Mouse (Mus musculus) right cerebral cortex, postnatal 4 days (tissue): ENCODE data around the gene Tas1r2.

Experiments
- DNase-seq: peaks from one replicate; pipeline ENCODE4 v3.0.0-alpha.2; 2022

Gene Tas1r2

DNA sequence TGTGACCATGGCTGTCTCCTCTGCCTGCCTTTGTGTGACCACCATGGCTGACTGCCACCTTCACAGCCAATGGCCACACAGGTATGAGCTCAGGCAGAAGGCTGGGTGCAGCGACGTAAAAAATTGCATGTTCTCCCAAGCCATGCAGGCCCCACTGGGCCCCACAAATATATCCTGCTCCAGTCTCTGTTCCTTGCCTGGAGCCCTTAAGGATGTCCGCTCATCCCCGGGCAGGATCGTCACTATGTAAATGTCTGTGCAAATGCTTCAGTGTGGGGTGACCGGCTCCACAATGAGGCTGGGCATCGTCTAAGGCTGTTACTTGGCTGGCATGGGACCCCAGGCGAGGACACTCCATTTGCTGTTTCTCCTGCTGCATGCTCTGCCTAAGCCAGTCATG is at the start of gene Tas1r2:
Gene Tas1r2 (plus strand): TSS at position 301 of the 400 bp plus-strand sequence.
- no peak for DNase-seq

DNA sequence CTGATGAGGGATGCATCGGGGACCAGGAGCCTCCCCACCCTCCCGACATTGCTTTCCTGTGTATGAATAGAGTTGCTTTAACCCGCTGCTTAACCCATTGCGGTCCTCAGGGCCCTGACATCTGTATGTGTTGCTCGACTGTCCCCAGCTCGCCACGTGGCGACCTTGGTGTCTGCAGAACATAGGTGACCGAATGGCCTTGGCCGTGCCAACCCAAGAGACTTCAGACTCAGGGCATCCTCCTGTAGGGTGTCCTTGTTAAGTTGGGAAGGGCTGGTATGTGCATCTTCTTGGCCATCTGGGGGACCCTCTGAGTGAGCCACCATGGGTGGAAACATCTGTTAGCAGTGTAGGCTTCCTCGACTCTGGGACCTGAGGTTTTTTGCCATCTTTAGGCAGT is 48.1 kb upstream of the Tas1r2 start:
- DNase-seq, result no peak

DNA sequence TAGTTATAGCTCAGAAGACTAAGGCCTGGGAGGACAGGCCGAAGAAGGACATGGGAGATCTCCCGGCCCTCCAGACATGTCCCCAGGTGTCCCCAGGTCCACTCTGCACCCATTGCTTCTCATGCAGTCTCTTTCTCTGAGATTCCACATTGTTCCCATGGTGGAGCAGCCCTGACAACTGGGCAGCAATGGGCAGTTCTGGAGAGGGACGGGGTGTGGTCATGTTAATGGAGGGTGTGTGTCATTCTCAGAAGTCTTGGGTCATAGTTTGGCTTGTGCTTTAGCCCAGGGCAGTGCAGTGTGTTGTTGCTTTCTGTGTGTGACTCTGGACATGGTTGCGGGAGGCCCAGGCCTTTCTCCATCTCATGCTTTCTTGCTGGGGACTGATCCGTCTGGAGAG is 46.6 kb upstream of the Tas1r2 start:
- DNase-seq, result no peak

DNA sequence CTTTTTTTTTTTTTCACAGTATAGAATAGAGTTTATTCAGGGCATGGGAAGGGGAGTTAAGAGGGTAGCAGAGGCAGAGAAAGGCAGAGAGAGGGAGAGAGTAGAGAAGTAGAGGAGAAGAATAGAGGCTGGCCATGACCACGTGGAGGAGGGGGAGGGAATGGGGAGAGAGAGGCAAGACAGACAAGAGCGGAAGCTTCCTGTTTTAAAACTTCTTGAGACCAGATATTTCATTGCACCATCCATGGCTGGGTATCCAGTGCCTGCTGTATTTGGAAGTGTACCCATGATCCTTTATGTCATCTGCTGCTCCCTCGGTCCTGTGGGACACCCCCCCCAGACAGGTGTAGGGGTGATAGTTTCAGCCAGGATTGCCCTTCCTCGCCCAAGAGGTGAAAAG is 44.4 kb upstream of the Tas1r2 start:
- no peak for DNase-seq

DNA sequence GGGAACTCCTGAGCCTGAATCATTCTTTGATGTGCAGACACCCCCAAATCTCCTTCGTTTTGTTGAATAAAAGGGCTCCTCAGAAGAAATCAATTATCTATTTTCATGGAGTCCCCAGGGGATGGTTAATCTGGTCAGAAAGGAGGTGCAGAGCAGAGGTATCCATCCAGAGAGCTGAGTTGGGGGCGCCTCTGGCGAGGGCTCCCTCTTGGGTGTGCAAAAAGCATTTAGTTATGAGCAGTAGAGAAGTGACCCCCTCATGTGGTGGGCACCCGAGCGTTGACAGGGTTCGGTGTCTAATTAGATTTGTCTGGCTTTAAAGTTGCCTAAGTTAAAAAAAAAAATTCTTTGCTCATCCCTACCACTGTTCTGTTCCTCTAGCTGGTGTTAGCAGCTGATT is 42.4 kb upstream of the Tas1r2 start:
- no peak for DNase-seq

DNA sequence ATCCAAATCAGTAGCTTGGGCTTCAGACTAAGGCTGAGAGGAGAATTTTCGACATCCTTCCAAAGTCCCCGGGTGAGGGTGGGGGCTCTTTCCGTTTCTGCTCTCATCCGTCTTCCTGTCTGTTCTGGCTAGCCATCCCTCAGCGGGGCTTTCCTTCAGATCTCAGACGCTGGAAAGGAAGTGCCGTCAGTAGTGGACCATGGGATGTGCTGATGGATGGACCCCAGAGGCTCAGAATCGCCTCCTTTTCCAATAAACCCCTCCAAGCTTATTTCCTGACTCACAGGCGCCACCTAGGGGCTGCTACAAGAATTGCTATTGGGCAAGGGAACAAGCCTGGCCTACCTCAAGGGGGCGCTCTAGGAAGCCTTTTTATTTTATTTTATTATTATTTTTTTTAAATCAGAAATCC is 41.8 kb upstream of the Tas1r2 start:
- DNase-seq, result peak; percentile 91

DNA sequence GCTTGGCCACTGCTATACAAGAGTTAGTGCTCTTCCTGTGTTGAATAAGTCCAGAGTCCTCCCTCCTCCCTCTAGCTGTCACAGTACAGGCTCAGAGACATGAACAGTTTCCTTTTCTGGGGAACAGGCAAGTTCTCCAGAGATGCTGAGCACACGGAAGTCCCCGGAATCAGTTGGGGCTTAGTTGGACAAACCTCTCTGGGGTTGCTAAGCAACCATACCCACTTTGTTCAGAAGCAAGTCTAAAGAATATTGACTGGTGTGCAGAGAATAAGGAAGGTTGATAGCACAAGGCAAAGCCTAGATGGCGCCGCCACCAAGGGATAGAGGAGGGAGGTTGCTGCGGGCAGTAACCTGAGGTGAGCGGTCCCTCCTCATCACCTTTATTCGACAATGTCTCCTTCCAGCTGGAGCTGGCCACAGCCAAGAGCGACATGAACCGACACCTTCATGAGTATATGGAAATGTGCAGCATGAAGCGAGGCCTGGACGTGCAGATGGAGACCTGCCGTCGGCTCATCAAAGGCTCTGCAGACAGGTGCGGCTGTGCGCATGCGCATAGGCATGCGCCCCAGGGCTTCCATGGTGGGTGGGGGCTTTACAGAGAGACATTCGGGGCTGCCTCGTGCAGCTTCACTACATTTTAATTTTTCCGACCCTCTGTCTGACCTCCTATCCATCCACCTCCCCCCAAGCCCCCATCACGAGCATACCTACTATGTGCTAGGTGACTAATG is 38.6 kb upstream of the Tas1r2 start:
- no peak for DNase-seq

DNA sequence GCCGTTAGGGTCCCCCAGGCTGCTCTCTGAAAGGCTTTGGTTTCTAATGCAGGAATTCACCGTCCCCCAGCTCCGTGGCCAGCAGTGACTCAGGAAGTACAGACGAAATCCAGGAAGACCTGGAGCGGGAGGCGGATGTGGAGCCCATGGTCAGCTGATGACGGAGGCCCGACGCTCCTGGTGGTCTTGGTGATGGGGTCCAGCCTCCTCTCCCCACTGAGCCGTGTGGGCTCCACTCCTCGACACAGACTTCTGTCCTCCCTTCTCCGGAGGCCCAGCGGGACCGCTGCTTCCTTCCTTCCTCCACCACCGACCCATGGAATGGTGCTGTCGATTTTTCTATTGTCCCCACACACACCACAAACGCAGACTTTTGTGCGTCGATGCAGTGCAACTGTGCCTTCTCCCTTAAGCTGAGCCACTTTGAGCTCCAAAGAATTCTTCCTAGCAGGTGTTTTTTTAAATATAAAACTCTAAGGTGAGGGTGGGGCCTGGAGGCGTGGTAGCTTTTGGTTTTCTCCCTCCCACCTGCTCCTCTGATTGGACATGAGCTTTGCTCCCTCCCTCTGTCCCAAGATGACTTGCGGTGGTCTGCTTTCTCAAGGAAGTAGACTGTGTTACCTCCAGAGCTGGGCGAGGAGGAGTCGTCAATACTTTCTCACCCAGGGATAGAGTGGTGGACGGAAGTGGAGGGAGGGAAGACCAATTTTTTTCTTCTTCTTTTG is 36.9 kb upstream of the Tas1r2 start:
- no peak for DNase-seq

DNA sequence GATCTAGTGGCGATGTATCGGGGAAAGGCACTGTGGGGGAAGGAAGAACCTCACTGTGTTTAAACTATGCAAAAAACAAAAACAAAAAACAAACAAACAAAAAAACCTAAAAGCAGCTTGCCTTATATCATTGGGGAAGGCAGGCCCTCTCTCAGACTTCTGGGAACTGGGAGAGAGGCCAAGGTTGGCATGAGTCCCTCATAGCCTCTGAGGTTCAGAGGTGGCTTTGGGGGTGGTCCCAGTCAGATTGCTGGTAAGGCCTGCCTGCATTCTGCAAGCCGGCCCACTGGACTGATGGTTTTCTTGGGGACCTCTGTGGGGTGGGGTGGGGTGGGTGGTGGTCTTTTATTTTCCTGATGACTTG is 36.4 kb upstream of the Tas1r2 start:
- peak; percentile 39 for DNase-seq

DNA sequence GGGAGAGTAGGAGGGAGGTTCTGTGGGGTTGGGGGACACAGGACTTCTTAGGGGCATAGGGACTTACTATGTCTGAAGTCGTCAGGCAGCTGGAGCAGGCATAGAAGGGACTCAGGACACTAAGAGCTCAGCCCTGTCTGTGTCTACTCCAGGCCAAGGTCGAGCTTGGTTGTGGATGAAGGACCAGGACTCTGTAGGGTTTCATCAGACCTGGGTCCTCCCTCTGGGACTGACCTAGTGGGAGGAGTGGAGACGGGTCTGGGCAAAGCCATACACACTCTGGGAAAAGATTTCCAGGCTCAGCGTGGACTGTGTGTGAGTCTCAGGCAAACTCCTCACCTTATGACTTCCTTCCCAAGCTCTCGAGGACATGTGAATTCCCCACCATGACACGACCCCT is 33.6 kb upstream of the Tas1r2 start:
- DNase-seq, result no peak

DNA sequence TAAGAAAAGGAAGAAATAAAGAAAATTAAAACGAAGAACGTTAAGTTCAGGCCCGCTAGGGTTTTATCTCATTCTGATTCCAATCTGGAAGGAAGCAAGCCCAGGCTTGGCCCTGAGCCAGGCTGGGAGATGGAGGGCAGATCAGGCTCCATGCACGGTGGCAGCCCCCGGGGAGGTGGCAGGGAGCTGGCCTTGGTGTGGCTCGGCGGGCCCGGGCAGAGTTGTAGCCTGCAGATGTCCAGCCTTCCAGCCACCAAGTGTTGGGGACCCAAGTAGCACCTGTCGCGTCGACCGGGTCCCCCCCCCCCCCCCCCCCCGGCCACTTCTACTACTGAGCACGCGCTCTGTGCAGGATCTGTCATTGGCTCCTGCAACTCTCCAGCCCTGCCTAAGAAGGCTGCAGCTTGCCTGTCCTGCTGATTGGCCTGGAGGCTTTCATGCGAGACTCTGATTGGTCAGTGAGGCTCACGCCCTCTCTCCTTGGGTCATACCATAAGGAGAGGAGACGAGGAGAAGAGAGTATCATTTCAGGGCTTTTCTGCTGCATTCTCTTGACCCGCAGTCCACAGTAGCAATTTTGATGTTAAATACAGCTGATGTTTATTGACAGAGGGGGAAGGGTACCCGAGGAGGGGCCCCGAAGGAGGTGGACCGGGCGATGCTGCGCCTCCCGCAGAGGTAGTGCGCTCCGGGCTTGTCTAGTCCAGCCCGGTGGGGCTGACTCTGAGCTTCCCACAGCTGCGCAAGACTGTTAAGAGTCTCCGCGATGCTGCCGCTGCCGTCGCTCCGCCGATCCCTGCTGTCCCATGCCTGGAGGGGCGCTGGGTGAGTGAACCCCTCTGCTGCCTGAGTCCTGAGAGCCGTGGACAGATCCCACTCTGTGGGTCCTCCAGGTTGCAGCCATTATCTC is 30.7 kb upstream of the Tas1r2 start, which contains the start of gene Aldh4a1:
Gene Aldh4a1 (plus strand): TSS at position 494 of the 910 bp plus-strand sequence.
- peak; percentile 90 for DNase-seq

DNA sequence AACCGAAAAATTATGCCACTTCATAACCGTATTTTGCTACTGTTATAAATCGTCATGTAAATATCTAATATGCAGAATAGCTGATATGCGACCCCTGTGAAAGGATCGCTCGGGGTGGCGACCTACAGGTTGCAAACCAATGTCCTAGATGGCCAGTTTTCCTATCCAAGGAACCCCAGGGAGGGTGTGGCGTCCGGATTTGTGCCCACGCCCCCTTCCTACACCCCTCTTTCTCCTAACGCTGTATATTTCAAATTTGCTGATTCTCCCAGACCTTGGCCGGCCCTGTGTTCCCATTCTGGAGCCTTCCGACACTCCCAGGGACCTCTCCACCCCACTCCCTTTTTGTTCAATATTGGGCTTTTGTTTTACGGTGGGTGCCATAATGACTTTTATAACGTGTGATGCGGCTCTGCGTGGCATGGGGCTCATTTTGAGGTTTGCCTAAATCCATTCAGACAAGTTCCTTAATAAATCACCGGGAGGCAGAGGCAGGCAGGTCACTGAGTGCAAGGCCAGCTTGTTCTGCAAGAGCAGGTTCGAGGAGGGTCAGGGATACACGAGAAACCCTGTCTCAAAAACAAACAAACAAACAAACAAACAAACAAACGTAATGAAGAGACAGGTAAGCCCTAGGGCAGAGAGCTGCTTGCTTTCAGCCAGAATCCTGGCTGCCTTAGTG is 29.8 kb upstream of the Tas1r2 start:
- DNase-seq, result no peak

DNA sequence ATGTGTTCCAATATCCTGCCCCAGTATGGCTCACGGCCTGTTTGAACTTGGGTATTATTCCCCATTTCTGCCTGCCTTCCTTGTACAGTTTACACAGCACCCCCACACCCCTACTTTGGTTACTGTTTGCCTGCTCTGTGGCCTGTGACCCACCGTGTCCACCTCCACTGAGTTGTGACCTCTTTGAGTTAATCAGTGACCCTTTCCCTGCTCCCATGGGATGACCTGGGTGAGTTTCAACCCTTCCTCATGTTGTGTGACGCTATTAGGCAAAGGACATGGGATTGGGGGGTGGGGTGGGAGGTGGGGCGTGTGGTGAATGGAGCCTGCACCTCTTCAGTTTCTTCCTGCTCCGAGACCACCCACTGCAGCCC is 29.2 kb upstream of the Tas1r2 start:
- DNase-seq, result no peak

DNA sequence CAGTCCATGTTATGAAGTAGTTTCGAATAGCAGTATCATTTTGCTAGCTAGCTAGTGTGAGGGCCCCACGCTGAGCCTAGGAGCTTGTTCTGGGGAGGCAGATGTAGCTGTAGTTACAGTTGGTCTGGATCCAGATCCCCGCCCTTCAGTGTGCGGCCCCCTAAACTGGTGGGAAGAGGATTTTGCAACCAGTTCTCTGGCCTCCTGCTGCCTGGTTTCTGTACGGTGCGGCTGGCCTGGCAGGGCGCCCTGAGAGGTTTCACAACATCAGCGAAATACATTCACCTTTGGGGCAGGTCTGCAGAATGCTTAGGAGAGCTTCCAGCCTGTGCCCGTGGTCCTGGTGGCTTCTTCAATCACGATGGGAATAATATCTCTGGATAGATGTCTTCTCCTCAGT is 28.6 kb upstream of the Tas1r2 start:
- DNase-seq, result no peak

DNA sequence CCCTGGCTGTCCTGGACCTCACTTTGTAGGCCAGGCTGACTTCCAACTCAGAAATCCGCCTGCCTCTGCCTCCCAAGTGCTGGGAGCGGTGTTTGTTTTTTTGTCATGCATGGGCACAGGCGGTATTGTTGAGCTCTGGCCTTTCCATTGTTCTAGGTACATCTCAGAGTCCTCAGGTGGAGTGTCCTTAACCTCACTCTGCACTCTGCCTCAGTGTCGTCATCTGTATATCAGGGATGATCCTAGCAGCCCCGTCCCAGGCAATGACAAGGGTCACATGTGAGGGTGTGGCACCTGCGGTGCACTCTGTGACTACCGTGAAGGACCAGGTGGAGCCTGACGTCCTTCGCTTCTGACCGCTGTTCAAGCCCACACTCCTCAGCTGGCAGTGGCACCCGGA is 26.0 kb upstream of the Tas1r2 start:
- no peak for DNase-seq

DNA sequence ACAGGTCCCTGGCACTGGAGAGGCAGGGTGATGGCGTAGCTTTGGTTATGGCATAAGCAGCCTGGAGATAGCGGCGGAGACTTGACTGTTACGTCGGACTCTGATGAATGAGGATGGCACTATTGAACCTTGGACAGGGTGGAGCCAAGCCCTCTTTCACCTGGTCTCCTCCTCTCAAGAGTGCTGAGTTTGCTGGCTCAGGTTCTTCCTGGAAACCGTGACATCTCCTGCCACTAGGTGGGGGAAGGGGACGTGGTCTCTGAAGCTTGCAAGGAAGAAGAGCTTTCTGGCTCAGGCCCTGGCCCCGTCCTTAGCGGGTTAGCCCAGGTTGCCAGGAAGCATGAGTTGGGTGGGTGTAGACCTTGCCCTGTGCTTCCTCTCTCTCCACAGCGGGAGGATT is 23.2 kb upstream of the Tas1r2 start:
- no peak for DNase-seq

DNA sequence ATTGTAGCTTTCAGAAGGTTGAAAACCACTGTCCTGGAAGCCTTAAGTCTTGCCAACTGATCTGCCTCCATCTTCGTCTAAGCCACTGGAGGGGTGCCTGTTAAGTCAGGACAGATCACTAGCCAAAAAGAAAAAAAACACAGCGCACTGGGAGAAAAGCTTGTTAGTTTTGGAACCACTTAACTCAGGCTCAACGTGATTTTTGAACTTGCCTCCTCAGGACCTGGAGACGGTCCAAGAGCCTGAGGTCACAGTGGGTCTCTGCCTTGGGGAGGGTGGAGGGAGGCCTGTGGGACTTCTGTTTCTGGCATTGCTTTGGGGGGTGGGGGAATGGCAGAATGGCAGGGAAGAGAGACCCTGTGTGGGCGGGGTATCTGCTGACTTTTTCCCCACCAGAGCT is 22.2 kb upstream of the Tas1r2 start:
- no peak for DNase-seq

DNA sequence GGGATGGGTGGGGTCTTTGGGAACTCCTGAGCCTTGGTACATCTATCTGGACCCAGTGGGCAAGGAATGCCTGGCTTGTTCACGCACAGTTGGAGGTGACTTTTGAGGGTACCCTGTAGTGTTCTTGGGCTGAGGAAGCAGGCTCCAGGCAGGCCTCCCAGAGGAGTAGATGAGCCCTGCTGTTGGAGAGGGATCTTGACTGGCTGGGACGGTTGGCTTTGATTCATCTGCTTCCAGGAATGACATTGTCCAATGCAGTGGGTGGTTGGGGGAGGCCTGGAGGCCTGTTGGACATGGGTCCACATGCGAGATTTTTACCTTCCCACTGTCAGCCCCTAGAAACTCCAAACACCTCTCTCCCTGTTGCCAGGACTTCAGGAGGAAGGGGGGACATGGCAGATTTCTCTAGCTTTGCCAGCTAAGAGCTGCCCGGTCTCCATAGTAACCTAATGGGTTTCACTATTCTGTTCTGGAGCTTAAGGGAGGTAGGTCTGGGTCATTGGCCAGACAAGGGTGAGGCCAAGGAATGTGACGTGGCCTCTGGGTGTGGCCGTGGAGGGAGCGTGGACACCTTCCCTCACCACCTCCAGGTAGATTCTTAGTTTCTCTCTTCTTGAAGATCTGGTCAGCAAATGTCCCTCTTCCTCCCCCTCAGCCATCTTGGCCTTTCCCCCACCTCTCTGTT is 21.6 kb upstream of the Tas1r2 start:
- no peak for DNase-seq

DNA sequence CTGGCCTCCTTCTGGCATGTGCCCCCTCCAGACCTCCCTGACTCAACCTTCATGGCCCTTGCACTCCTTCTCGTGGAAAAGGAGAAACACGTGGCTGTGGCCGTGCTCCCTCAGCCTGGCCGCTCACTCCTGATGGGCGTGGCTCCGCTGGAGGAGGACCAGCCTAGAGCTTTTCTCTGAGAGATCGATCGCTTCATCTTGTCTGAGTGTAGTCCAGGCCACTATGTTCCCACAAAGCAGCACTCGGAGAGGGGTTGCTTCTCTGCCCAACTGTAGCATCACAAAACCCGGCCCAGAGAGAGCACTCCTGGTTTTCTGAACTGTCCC is 21.1 kb upstream of the Tas1r2 start:
- DNase-seq, result no peak

DNA sequence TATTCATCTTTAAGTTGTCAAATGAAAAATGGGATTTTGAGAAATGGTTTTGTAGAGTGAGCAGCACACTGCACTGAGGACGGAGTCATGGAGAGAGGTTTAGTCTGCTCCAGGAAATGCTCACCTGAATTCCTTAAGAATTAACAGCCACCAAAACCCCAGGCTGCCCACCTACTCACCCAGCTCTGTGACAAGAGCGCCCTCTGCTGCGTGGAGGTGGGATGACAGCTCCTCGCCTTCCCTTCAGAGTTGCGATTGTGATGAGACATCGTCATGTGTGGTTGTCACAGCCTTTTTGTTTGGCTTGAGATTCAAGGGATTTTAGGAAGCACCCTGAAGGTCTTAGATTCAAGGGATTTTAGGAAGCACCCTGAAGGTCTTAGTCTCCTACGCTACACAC is 17.0 kb upstream of the Tas1r2 start:
- DNase-seq, result peak; percentile 88

DNA sequence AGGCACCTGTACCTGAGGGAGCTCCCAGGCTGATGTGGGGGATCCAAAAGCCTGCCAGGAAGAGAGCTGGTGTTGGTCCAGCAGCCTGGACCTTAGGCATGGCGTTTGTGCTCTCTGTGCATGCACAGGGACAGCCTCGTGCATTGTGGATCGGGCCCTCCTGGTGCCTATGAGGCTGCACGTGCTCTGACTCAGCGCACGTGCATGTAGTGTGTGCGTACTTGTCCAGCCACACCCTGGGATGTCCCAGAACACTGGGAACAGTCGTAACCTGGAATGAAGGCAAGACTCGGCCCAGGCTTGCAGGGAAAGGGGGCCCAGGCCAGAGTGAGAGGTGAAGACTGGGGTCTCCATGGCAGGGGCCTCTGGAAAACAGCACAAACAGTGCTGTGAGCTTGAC is 15.5 kb upstream of the Tas1r2 start:
- DNase-seq, result no peak

DNA sequence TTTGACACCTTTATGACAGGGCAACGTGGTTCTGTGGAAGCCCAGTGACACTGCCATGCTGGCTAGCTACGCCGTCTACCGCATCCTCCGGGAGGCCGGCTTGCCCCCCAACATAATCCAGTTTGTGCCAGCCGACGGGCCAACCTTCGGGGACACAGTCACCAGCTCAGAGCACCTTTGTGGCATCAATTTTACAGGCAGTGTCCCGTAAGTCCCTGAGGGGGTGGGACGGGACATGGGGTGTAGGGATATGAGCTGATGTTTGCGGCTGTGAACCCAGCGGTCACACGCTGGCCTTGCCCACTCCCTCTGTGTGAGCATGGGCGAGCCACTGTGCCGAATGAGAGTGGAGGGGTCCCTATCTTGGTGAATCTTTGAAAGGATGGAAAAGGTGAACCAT is 15.0 kb upstream of the Tas1r2 start:
- DNase-seq, result no peak

DNA sequence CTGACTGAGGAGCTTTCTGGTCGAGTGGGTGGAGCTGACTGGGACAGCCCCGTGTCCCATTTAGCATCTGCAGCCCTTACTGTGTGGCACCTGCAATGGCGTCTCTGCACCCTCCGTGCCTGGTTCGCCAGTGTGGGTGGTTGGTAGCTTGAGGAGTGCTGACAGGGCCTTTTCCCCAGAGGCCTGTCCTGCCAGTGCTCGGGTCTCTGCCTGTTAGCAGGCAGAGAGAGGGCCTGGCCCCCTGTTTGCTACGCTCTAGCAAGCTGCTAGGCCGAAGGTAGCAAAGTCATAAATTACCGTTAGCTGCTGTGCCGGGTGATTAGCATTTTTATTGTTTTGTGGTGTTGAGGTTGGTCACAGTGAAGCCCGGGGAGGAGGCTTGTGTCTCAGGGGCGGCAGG is 13.5 kb upstream of the Tas1r2 start:
- DNase-seq, result no peak
